Mouse (Mus musculus) spleen, postnatal 14 days (tissue): ENCODE measurements around the gene Foxc1.

Experiments used
- DNase-seq, 2 experiments: peaks; one replicate each; pipeline ENCODE4 v3.0.0; 2021 to 2022; ENCODE audit warnings: low spot score in 2 of 2

Gene Foxc1

DNA sequence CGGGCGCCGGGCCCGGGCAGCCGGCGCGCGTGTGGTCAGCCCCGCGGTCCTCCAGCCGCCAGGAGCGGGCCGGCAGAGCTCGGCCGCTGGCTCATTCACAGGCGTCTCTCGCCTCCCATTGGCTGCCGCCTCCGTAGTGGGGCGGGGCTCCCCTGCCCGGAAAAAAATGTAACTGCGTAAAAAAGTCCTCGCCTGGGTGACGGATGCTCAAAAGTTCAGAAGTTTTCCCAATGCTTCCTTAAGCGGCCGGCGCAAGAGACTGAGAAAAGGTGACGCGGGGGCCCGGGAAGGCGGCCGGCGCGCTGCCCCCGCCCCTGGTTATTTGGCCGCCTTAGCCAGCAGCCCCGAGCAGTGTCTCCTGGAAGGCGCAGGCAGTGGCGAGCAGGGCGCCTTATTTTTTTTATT, at the start of gene Foxc1:
Foxc1 (plus strand) TSS at position 206 of the 405 bp plus-strand sequence.
- no peak for DNase-seq

DNA sequence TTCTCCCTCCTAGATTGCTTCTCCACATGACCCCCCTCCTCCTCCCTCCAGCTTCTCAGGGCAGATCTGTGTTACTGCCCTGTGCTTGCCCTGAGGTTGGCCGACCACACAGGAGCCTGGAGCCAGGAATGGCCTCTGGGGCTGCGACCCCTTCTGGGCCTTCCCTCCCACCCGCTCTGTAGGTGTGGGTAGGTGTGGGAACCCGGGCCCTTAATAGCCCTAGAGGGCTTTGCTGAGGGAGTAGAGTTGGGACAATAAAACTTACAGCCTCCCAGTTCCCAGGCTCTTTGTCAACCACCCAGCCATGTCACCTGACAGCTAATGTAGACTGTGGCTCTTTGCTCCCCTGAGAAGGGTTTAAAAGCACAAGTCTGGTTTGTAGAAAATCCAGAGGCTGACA, 46.0 kb upstream of the Foxc1 start:
- no peak for DNase-seq

DNA sequence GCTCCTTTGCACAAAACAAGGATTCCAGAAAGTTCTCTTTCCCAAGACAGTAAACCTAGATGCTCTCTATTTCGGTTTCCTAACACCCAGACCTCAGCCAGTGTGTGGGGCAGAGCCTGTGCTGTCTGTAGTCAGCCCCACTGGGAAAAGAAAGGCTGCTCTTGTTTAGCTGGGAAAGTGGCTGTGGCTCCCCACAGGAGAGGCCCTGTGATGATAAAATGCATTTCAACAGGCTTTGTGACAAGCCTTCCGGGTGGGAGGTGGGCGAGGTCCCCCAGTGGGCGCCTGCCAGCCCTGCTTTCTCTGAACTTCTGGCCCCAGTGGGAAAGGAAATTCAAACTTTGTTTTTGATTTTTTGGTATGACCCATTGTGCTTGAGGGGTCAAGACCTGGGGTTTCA, 45.4 kb upstream of the Foxc1 start:
- no peak for DNase-seq

DNA sequence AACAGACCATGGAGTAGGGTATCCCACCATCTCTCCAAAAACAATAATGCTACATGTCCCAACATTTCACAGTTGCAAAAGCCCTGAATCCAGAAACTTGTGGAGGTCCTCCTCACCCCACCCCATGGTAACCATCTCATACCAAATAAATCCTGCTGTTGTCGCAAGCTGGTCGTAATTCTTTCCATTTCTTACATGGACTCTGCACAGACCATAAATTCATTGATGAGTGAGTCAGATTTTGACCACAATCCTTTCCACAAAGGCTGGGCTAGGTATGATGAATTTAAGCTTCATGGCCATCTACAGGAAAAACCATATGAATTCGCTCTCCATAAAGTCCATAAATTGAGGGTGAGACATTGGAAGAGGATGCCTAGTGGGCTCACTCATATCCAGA, 42.0 kb upstream of the Foxc1 start:
- no peak for DNase-seq

DNA sequence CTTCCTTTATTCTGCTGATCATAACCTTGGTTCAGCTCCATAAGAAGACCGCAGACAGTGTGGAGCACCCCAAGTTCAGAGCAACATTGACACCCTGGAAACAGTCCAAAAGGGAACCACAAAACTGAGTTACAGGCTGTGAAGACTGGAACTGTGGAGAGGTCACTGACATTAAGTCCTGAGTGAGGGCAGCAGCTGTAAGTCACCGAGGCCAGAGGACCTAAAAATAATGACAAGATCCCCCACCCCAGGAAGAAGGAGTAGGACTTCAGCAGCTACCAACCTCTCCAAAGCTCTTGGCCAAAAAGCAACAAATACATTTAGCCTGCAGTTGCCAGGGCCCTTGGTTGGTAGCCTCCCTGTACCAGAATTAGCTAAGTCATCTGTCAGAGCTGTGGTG, 40.9 kb upstream of the Foxc1 start:
- DNase-seq, result no peak

DNA sequence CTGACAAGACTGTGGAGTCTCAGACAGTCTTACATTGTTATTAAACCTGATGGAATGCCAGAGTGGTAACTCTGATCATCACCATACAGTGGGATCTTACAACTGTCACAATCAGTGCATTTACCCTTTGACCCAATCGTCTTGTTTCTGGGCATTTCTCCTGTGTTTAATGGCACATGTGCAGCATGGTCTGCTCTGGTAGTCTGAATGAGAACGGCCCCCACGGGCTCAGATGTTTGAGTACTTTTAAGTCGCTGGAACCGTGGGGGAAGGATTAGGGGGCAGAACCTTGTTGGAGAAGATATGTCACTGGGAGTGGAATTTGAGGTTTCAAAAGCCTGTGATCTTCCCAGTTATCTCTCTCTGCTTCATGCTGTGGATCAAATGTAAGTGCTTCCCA, 33.6 kb upstream of the Foxc1 start:
- DNase-seq, result no peak

DNA sequence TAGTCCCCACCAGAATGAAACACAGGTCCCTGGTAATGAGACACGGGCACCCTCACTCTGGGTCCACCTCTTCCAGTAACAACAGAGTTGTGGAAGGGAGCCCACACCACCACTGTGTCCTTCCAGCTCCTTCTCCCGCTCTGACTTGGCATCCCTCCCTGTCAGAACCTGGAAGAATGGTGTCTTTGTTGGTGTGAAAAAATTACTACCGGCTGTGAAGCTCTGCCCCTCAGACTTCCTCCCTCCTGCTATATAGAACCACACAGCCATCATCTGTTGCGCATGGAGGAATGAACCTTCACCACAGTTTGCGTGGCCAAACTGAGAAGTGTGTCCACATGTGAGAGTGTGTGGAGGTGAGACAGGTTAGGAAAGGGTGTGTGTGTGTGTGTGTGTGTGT, 30.7 kb upstream of the Foxc1 start:
- DNase-seq, result no peak

DNA sequence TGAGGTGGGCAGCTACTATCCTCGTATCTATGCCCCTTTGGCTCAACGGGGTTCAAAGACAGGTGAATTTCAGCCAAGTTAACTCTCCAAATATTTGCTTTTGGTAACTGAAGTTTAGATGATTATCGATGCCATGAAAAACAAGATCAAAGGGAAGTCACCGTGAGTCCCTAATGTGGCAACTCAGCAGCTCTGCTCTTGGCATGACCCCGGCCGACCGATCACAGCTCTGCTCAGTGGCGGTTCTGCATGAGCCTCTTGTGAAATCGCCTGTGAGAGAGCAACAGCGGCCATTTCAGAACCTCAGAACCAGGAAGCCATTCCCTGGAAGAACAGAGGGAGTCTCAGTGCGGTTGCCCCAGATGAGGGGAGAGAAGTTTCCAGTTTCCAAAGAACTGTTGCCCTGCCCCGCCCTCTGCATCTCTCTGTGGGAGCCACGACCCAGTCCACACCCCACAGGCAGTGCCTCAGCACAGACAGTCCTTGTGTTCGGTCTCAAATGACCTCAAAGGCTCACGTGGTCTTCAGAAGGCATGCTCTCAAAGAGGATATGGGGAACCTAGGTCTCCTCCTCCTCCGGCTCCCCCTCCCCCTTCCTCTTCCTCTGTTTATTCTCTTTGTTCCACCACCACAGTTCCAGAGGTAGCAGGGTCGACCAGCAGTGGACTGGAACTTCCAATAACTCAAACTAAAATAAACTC, 27.0 kb upstream of the Foxc1 start:
- no peak for DNase-seq

DNA sequence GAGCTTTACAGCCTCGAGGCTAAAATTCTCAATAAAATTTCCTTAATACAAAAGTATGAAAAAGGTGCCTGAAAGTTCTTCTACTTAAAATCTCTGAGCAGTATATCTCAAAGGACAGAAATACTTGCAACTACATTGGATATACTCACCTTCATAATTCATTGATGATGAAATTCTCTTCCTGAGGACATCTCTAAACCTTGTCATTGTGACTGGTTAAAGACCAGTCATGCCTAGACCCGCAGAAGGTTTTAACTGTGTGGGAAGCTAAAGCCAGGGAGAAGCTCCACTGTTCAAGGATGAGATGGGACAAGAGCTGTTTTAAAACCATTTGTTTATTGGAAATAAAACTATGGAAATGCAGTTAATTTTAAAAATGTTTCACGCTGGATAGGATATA, 26.1 kb upstream of the Foxc1 start:
- no peak for DNase-seq

DNA sequence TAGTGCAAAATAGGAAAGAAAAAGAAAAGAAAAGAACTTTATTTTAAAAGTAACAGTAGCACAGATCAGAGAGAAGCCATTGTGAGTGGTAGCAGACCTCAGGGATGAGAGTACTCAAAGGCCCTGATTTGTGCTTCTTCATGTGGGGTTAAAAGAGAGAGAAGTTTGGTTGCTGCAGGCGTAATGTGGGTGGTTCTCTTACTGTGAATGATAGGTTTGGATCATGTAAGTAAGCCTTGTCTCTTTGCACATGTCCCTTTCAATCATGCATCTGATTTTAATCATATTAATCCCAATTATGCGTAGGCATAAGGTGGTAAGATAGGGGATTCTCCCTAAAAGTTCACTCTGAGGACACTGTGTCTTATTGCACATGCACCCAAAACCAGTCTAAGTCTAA, 24.4 kb upstream of the Foxc1 start:
- DNase-seq, result no peak

DNA sequence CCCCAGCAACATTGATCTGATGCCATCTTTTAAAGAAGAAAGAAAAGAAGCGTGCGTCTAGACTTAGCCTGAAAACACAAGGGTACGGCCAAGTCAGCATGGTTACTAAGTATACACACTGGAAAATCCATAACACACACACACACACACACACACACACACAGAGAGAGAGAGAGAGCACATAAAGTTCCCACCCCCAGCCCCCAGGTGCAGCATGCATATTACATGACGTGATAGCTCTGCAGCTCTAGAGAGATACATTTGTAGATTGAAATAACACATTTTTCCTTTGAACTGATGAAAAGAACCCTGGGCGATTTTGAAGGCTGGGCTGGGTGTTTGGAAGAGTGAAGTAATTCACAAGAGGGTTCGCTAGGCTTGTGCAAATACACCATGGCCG, 21.7 kb upstream of the Foxc1 start:
- DNase-seq, result no peak

DNA sequence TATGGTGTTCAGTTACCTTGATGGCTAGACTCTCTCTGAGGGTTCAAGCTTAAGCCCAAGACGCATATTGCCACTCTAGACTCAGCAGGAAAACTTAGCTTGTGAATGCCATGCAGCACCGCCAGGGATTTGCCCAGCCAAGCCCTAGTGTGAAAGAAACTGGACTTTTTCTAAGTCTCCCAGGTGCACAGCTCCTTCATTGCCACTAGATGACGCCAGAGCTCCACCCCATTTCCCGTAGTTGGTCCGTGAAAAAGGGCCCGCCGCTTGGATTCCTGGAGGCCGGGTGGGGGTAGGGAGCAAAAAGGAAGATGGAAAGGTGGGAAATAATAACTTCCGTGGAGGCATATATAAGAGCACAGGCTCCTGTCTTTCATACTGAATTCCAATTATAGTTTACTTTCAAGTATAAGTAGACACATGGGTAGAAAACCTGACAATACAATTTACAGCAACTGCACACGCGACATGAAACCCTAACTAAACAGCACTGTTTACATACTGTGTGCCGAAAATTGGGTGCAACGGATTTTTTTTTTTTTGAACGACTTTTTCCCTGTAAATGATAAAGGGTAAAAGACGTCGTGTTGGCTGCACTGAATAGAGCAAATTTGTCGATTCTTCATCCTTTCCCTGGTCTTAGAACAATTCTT, 13.8 kb upstream of the Foxc1 start:
- DNase-seq, result no peak

DNA sequence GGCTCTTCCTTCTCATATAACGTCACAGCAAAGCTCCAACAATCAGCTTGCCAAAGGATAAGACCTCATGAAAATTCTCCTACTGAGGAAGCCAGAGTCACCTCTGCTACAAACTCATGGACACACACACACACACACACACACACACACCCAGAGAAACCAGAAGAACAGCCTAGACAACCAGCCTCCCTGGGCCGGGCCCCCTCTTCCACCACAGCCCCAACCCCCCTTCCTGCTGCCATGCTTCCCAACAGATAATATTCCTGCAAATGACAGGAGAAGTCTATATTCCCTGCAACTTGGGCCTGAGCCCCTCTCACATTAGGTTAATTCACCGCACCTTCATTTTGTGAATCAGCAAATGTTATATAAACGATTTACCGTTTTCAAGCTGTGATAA, 13.3 kb upstream of the Foxc1 start:
- DNase-seq, result no peak

DNA sequence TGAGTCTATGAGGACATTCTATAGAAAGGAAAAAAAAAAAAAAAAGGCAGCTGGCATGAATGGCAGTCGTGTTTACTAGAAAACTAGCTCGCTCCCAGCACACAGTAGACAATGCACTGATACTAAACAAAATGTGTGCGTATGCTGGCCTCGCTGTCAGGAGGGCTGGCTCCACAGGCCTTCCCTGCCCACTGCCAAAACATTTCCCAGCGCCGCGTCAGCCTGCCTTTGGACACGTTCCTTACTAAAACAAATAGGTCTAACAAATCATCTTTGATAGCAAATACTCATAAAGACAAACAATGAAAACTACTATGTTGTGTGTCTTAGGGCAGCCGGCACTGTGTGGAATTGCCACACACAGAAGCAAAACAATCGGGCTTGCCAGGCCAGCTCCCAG, 9.1 kb upstream of the Foxc1 start:
- DNase-seq, result no peak

DNA sequence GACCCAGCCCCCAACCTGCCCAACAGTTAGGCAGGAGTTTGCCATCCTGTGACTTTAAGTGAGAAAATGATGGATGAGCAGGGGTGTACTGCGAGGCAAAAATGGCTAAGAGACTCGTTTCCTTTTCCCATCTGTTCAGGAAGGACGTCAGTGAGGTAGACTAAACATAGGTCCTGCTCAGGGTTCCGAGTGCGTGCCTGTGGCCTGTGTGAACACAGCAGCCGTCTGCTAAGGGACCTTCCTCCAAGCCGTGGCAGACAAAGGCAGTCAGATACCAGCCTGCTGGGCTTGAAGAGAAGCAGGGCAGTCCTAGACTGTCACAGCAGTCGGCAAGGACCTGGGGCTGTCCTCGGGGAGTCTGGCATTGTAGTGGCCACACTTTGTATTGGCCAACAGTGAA, 8.4 kb upstream of the Foxc1 start:
- no peak for DNase-seq

DNA sequence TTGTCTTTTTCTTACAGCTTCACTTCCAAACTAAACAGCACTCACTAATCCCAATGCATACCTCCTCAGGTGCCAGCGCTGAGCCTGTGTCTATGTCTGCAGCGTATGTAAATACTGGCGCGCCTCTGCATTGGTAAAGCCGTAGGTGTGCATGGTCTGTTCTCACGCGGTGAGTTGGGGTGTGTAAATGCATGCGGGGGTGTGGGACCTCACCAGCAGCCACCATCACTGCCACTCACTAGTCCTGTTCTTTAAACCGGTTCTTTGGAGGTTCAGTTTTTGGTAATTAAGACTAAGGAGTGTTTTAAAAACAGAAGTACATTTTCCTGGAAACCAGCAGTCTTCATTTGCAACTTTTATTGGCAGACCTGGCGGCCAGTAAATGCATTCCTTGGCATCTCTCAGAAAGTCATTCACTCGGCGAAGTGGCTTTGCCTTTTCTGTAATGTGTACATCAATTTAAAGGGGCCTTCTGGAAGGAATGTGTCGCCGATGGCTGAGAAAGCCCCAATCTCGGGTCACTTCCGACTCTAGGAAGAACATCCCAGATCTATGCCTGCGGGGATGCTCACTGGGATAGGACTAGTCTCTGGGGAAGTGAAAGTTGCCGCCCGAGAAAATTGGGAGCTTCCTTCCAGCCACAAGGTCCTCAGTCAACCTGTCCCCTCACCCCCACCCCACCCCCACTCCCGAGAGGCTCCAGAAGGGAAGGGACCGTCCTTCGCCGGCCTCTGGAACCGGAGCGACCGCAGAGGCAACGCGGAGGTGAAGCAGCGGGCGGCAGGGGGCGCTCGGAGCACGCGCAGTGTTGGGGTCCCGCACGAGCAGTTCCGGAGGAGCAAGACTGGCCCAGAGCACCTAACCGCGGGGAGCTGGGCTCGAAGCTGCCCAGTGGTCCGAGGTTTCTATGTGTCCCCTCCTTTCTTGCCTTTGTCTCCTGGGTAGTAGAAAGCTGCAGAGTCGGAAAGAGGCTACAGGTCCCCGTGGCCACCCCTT, 5.6 kb upstream of the Foxc1 start:
- peak; percentile 44 to 62 for DNase-seq

DNA sequence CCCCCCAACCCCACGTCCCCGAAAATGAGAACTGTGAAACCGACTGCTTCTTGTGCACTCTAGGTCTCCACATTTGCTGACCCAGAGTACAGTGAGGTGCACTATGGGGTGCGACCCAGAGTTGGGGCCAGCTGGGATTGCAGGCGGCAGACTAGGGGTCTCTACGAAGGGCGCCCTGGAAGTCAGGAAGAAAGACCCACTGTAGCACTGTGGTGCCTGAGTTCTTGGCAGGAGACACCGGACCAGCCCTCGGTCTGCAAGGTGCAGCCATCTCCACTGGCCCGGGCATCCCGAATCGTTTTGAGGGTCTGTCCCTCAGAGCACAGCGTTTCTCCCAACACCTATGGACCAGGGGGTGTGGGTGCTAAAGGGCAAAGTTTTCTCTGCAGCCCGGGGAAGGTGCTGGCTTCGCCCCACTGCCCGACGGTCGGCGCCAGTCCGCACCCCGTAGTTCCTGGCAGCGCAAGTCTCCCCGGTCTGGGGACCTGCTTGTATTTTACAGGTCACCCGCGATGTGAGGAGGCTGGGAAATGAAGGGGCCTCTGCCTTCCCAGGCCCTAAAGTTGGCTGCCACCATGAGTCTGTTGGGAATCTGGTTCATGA, 4.6 kb upstream of the Foxc1 start:
- no peak for DNase-seq

DNA sequence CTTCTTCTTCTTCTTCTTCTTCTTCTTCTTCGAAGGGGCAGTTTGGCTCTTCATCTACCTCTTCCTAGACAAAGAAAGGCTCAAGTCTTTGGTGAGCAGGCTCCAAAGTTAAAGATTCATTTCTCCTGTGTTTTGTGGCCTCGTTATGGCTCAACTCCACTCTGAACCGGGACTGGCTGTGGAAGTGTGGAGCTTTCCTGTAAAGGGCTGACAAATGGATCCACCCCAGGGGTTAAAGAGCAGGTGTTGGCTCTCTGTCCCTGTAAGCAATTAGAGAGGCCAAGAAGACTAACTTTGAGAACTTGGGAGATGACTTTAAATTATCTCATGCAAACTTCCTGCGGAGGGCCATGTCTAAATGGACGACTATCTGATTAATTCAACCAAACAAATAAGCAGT, 4.0 kb upstream of the Foxc1 start:
- DNase-seq, result no peak

DNA sequence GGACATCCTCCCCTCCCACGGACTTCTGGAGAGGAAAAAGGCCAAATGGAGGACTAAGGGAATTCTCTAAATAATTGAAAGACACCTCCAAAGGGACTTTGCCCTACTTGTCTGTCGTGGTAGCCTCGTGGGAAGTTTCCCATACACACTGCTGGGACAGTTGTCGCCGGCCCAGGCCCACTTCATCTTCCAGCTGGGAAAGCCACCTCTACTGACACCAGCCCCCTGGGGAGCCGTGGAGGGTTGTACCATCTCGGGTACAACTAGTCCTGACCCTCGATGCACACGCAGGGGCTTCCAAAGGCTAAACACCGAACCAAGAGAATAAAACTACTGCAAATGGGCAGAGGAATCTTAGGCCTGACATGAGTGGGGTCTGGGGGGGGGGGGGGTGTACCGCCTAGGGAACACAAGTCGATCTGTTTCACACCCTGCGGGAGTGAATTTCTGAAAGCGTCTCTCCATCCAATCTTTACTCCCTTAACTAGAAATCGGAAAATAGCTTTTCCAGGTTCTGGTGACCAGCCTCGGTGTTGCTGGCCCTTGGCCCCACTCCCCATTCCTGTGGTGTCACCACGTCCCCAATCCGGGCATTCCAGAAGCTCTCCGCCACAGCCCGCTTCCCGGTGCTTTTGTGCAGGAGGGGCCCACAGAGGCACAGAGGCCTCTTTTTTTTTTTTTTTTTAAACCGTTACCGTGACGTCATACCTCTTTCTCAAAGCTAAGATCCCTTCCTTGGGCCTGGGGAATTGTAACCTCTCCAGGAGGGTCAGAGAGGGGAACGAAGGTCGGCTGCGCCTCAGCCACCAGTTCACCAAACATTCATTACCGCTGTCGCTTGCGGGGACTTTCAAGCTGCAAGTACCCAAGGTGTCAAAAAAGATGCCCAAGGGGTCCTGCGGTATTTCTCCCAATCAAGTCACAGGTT, 3.0 kb upstream of the Foxc1 start:
- no peak for DNase-seq

DNA sequence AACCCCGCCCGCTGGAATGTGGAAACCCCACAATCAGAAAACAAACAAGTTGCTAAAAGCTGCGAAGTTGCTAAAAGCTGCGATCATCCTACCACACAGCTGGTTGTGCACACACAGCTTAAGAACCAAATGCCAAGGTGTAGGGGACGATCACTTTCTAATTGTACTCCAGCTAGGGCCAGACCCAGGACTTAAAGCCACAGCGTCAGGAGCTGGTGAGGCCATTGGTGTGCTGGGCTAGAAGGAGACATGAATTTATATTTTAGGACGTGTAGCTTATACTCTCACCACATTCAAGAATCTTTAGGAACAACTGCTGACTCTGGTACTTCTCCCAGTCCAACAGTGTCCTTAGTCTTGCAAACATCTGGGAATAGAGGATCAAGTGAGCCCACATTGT, 1.9 kb upstream of the Foxc1 start:
- no peak for DNase-seq

DNA sequence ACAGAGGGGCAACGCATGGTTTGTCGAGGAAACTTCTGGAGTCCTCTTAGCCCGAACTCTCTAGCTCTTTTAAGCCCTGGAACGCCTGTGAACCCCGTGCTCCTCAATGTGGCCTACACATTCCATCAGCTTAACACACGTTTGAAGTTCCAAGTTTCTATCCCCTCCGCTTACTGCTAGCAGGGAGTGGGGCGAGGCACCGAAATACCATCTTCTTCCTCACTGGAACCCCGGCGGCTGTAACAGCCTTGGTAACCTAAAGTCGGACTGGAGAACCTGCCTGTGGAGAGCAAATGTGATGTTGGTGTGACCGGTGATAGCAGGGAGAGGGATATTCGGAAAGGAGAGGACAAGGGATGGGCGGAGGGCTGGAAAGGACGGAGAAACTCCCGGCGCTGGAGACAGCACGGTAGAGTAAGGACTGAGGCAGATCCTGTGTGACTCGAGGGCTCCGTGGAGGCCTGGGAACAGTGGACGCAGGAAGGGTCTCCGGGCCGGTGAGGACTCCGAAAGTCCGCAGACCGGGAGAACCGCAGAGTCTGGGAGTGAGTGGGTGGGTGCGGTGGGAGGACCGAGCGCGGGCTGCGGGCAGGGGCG, 504 bp upstream of the Foxc1 start:
- DNase-seq, result no peak
